Mouse (Mus musculus) heart, postnatal 25 days (tissue): ENCODE measurements around the gene Cdc42. TPM values are rescaled to one million over a fixed set of nuclear protein-coding genes. Genes with fewer than 3 reads are reported as not detected.

Experiments used
- DNase-seq: peaks from one replicate; pipeline ENCODE4 v3.0.0; 2022; ENCODE audit warnings: low spot score
- intact Hi-C: fragments of 180-260 bp; cut with DNase I; formaldehyde crosslinking; loops from one replicate; pipeline ENCODE4 v1.15.1; 2025
- total RNA-seq, 2 experiments: library from RNA; stranded (reverse); gene quantifications; 2 replicates each; pipeline ENCODE4 v1.2.3; 2021

Cdc42 gene
- total RNA-seq, result 100 to 1,000 TPM; 153 to 169 TPM

- peak; percentile 99 for DNase-seq
- intact Hi-C loops, result loop anchor here (5.0 kb wide), 1 partner anchor 45 kb away; no protein-coding TSS in a partner anchor
Measured at GRCm38 (mm10) chr4:137357517-137358254, at the start of gene Cdc42. Gene Cdc42, minus strand, starts transcription at chr4:137357720.

GRCm38 (mm10) chr4:137405571-137405970, 48.1 kb upstream of the Cdc42 start:
- intact Hi-C loops, result no loop called here

GRCm38 (mm10) chr4:137396641-137397525, 39.4 kb upstream of the Cdc42 start:
- intact Hi-C loops, result loop anchor here (10.0 kb wide), 2 partner anchors 232 to 322 kb away; no protein-coding TSS in a partner anchor

More at GRCm38 (mm10) chr4:137405571-137405970, 48.1 kb upstream of the Cdc42 start:
- DNase-seq, result no peak

DNA sequence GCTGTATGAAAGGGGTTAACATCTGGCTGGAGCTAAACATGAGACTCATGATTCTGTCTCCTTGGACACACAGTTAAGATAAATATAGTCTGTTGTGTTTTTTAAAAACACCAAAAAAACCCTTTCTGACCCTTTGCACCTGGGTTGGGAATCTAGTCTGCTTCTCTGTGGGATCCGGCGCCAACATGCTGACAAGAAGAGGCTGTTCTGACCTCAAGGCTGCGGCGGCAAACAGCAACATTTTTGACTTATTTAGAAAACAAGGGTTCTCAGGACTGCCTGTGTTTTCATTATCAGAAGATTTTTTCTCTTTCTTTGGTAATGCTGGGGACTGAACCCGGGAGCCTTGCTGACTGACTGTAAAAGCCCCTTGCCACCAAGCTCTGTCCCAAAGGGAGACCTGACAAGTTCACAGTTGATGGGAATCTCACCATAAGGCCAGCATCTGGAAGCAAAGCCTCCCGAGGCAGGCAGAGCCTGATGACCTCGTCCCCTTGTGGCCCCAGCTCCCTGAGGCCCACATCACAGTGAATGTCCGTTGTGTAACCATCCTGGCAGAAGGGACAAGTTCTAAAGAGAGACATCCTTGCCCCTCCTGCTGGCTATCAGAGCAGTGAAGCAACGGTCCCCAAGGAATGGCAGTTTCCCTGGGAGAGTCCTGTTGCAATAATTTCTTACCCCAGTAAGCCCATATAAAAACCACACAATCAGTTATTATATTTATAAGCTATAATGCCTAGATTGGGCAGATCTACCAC, 36.0 kb upstream of the Cdc42 start:
- DNase-seq, result peak; percentile 49
- intact Hi-C loops, result loop anchor here (5.0 to 10.0 kb wide), 3 partner anchors 81 to 319 kb away; no protein-coding TSS in a partner anchor

More at GRCm38 (mm10) chr4:137396641-137397525, 39.4 kb upstream of the Cdc42 start:
- peak; percentile 47 for DNase-seq

- intact Hi-C loops, result loop anchor here (5.0 to 10.0 kb wide), 3 partner anchors 81 to 318 kb away; no protein-coding TSS in a partner anchor
- DNase-seq, result no peak
Measured at GRCm38 (mm10) chr4:137392874-137393273, 35.4 kb upstream of the Cdc42 start.

- intact Hi-C loops, result loop anchor here (5.0 to 10.0 kb wide), 3 partner anchors 79 to 316 kb away; no protein-coding TSS in a partner anchor
- DNase-seq, result no peak
Measured at GRCm38 (mm10) chr4:137391287-137391686, 33.8 kb upstream of the Cdc42 start.

- intact Hi-C loops, result loop anchor here (5.0 to 10.0 kb wide), 3 partner anchors 78 to 315 kb away; no protein-coding TSS in a partner anchor
- DNase-seq, result no peak
Measured at GRCm38 (mm10) chr4:137390196-137390595, 32.7 kb upstream of the Cdc42 start.

DNA sequence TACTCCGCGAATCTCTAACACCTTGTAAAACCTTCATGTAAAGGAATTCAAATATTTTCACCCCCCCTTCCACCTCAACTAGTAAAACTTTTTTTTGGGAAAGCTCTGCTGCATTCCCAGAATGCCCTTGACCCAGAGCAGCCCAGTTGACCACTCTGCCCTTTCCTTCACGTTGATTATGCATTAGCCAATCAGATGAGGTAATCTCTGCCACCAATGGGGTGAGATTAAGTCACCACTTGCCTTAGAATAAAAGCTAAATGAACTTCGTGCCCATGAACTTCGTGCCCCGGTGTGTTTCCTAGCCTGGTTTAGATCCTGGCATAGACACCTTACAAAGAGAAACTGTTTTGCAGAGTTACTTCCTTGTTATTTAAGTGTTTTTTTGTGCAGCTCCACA, 31.5 kb upstream of the Cdc42 start:
- intact Hi-C loops, result no loop called here

GRCm38 (mm10) chr4:137388059-137388794, 30.7 kb upstream of the Cdc42 start:
- DNase-seq, result peak; percentile 74
- intact Hi-C loops, result no loop called here

More for the DNA sequence above, 31.5 kb upstream of the Cdc42 start:
- no peak for DNase-seq

DNA sequence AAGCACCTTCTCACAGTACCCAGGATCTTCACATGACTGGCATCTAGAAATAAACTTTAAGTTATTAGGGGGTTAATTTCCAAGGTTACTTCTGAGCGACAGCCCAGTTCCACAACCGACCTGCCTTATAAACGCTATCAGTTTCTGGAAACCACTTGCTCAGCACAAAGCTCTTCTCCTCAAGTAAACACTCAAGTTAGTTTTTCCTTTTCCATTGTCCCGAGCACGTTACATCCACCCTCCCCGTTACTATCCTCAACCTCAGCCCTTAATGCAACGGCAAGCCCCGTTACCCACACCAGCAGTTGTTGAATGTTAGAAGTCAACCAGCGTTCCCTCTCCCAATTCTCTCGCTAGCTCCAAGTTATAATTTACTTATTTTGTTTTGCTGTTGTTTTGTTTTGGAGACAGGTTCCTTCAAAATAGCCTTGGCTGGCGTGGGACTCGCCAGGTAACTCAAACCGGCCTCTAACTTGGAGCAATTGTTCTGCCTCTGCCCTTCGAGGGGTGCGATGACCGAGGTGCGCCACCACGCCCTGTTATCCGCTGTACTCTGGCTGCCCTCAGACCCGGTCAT, 30.1 kb upstream of the Cdc42 start:
- intact Hi-C loops, result no loop called here

GRCm38 (mm10) chr4:137380702-137381605, 23.4 kb upstream of the Cdc42 start:
- DNase-seq, result no peak
- intact Hi-C loops, result no loop called here

More for the DNA sequence above, 30.1 kb upstream of the Cdc42 start:
- DNase-seq, result no peak

- intact Hi-C loops, result no loop called here
- DNase-seq, result no peak
Measured at GRCm38 (mm10) chr4:137379713-137380255, 22.3 kb upstream of the Cdc42 start.

GRCm38 (mm10) chr4:137379085-137379484, 21.6 kb upstream of the Cdc42 start:
- DNase-seq, result no peak
- intact Hi-C loops, result no loop called here

DNA sequence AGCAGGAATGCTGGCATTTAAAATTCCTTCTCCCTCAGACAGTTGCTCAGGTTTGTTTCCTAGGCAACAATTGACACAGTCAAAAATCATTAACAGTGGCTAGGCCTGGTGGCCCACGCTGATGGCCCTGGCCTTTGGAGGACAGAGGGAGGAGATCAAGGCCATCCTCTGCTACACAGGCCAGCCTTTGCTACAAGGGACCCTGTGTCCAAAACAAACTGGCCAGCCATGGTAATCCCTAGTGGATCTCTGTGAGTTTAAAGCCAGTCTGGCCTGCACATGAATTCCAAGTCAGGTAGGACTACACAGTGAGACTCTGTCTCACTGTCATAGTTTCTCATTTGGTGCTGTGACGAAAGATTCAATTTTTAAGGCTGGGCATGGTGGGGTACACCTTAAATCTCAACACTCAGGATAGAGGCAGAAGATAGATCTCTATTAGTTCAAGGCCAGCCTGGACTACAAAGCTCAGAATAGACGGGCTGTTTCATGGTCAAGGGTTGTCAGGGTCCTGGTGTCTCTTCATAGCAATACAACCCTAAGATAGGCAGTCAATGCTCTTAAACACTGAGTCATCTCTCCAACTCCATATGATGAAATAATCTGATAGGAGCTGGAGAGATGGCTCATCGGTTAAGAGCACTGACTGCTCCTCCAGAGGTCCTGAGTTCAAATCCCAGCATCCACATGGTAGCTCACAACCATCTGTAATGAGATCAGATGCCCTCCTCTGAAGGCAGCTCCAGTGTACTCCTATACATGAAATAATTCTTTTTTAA, 20.2 kb upstream of the Cdc42 start:
- intact Hi-C loops, result no loop called here
- DNase-seq, result no peak

- DNase-seq, result no peak
- intact Hi-C loops, result no loop called here
Measured at GRCm38 (mm10) chr4:137376778-137377177, 19.3 kb upstream of the Cdc42 start.
